Mouse (Mus musculus): ENCODE measurements around the gene Tmcc2.

The Tmcc2 gene

GRCm38 (mm10) chr1:132341731-132342501 lies 49.2 kb downstream of the Tmcc2 start:
- DNase-seq (ENCODE audit: low read depth, low spot score), result peak; percentile 67

DNA sequence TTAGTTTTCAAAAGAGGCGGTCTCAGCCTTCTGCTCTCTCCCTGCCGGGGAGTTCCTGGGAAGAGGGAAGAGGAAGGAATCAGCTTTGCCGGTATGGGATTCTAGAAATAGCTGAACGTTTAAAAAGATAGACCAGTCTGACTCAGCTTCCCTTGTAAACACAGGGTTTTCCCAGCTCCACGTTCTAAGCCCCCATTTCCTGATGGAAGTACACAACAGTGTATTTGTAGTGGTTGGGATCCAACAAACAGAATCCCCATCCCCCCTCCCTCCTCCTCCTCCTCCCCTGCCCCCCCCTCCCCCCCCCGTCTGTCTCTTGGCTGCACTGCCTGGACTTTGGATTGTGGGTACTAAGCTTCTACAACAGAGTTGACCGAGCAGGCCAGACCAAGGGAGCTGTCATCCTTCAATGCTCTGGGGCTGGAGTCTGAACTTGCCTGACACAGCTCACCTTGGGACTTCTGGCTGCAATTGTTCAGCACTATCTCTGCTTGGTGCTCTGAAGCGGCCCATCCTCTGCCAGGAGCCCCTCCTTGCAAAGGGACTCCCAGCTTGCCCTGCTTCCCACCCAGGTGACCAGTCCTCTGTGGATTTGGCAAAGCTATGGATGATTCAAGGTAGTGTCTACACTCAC lies 52.9 kb downstream of the Tmcc2 start:
- DNase-seq (ENCODE audit: low read depth, low spot score), result no peak

GRCm38 (mm10) chr1:132336921-132337320 lies 54.2 kb downstream of the Tmcc2 start:
- DNase-seq (ENCODE audit: low read depth, low spot score), result no peak

- DNase-seq (ENCODE audit: low read depth, low spot score), result peak; percentile 85
These were observed 55.6 kb downstream of the Tmcc2 start for GRCm38 (mm10) chr1:132335378-132335965.

GRCm38 (mm10) chr1:132334178-132334801 lies 56.8 kb downstream of the Tmcc2 start:
- no peak for DNase-seq (ENCODE audit: low read depth, low spot score)

- DNase-seq (ENCODE audit: low read depth, low spot score), result peak; percentile 83
These were observed 57.4 kb downstream of the Tmcc2 start for GRCm38 (mm10) chr1:132333675-132334141.

DNA sequence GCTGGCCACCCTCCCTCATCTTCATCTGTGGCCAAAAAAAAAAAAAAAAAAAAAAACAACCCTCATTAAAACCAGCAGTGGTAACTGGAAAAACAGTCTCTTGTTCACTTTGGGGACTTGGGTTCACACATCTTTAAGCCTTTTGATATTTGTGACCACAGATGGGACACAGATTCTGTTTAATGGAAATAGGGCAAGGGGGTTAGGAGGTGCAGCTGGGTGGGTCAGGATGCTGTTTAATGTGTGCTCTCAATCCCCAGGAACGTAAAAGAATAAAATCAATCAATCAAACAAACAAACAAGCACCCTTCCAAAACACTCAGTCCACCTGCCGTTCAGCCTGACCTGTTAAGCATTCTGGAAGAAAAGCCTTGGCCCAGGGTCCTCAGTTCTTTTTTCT lies 57.9 kb downstream of the Tmcc2 start:
- no peak for DNase-seq (ENCODE audit: low read depth, low spot score)

GRCm38 (mm10) chr1:132331283-132331682 lies 59.8 kb downstream of the Tmcc2 start:
- peak; percentile 80 for DNase-seq (ENCODE audit: low read depth, low spot score)

DNA sequence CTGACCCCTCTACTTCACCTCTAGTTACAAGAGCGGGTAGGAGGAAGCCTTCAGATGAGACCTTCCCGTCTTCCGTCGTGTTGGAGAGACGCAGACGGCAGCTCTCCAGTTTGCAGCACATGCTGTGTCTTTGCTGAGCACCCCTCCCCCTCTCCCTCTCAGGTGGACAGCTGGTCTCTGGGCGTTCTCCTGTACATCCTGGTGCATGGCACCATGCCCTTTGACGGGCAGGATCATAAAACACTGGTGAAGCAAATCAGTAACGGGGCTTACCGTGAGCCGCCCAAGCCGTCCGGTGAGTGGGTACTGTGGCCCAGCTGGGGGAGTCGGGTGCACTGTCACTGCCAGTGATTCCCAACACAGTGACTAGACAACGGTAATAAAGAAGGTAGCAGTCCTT lies 60.7 kb downstream of the Tmcc2 start:
- DNase-seq (ENCODE audit: low read depth, low spot score), result no peak

GRCm38 (mm10) chr1:132329656-132330055 lies 61.4 kb downstream of the Tmcc2 start:
- DNase-seq (ENCODE audit: low read depth, low spot score), result no peak

GRCm38 (mm10) chr1:132328565-132328964 lies 62.5 kb downstream of the Tmcc2 start:
- no peak for DNase-seq (ENCODE audit: low read depth, low spot score)

GRCm38 (mm10) chr1:132327477-132327876 lies 63.6 kb downstream of the Tmcc2 start:
- no peak for DNase-seq (ENCODE audit: low read depth, low spot score)

- no peak for DNase-seq (ENCODE audit: low read depth, low spot score)
These were observed 64.3 kb downstream of the Tmcc2 start for GRCm38 (mm10) chr1:132326777-132327176.

DNA sequence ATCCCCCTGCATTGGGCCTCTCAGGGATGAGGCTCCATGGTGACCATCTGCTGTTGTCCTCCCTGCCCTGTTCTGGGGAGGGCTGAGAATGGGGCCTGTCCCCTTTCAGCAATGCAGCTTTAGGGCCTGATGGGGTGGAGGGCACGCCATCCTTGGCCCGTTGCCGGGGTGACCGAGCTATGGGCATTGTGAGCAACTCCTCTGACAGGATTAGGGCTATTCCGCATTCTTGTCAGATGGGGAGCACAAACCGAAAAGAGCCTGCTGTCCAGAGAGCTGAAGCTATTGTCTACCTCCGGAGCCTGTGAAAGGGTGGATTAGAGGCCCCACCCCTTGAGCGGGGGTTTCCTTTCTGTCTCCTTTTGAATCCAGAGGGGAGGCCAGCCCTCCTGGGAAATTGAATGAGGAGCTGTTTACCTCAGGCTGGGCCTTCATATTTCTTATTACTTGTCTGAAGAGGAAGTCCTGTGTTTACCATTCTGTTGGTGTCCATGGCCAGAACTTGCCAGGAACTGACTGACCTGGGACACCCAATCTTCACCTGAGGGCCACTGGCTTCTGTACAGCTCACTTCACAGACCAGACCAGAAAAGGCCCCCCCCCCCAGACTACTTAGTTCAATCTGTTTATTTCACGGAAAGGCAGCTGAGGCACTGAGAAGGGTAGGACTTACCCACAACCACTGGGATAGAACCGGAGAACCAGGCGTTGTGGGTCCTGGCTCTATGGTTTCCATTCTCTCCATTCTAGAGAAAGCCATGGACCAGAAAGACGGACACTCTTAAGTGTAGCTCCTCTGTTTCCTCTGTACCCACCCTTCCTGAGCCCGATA lies 68.2 kb downstream of the Tmcc2 start:
- DNase-seq (ENCODE audit: low read depth, low spot score), result peak; percentile 98

- DNase-seq (ENCODE audit: low read depth, low spot score), result no peak
These were observed 69.1 kb downstream of the Tmcc2 start for GRCm38 (mm10) chr1:132321821-132322580.

DNA sequence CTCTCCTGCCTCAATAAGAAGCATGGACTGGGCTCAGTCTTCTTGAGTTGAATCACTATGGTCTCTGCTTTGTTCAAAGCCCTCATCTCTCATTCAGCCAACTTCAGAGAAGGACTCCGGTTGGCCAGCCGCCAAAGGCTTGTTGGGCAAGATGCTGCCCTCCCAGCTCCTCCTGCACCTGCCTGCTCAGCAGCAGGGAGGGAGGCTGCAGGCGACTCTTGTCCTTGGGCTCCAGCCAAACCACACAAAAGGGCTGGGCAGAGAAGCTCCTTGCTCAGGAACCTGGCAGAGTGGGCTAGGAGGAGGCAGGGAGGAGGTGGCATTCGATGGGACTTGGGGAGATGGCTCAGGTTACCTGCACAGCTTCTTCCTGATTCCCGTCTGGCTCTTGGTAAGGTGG lies 71.8 kb downstream of the Tmcc2 start:
- DNase-seq (ENCODE audit: low read depth, low spot score), result no peak

GRCm38 (mm10) chr1:132317894-132318863 lies 72.9 kb downstream of the Tmcc2 start:
- DNase-seq (ENCODE audit: low read depth, low spot score), result no peak

DNA sequence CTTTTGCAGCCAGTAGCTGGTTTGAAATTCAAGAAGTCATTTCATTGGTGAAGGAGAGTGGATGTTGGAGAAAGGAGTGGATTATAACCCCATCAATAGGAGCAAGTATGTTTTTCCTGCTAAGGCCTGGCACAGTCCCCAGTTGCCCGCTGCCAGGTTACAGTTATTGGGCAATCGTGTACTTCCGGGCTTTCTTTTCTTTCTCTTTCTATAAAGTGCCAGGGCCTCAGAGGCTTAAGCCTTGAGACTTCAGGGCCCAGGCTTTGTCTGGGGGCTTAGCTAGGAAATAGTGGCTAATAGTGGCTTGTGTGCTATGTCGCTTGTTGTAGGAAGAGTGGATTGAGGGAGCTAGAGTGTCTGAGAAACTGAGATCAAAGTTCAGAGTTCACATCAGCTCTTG lies 73.7 kb downstream of the Tmcc2 start:
- DNase-seq (ENCODE audit: low read depth, low spot score), result no peak

- no peak for DNase-seq (ENCODE audit: low read depth, low spot score)
These were observed 74.5 kb downstream of the Tmcc2 start for GRCm38 (mm10) chr1:132316625-132316994.

Data from R1 (cell line).